Mouse (Mus musculus) brown adipose tissue, adult 24 weeks (tissue): ENCODE data around the gene Fbxl19. TPM values are rescaled to one million over a fixed set of nuclear protein-coding genes. Genes with fewer than 3 reads are reported as not detected.
A peak's percentile ranks its signal among the peaks of the same experiment; 100 is the strongest.

Source experiments
- H3K27ac ChIP-seq: fragments of 200-500 bp; replicated peaks from 2 replicates; pipeline ENCODE4 v1.5.1; 2012; ENCODE audit warnings: low read depth, mild to moderate bottlenecking, low read length
- H3K4me1 ChIP-seq: fragments of 200-500 bp; 2 replicates; pipeline ENCODE4 v1.6.1; 2012; ENCODE audit warnings: low read length, mixed read lengths; ENCODE audit not compliant: control insufficient read depth, insufficient read depth, insufficient read length
- H3K4me3 ChIP-seq: fragments of 200-500 bp; 2 replicates; pipeline ENCODE4 v1.5.1; 2012; ENCODE audit warnings: low read depth, mild to moderate bottlenecking, low read length, moderate library complexity; ENCODE audit not compliant: insufficient read depth
- polyA plus RNA-seq: library from polyadenylated mRNA; stranded (reverse); fragments of >200 nt; gene quantifications from 2 replicates; pipeline ENCODE4 v1.2.4, GENCODE M21; 2012; ENCODE audit not compliant: missing spikeins, insufficient read depth, insufficient read length

Gene Fbxl19
- polyA plus RNA-seq, 1 experiment, result 3.2 TPM

- peaks cover 8% of the 10 kb centered on the region; the same call in 1 of the 2 replicates for H3K4me1 ChIP-seq
- H3K4me3 ChIP-seq, result no peak overlapping the region
- H3K27ac ChIP-seq, result no peak overlapping the region
Observed at GRCm38 (mm10) chr7:127799211-127799610, 54.9 kb downstream of the Fbxl19 start.

DNA sequence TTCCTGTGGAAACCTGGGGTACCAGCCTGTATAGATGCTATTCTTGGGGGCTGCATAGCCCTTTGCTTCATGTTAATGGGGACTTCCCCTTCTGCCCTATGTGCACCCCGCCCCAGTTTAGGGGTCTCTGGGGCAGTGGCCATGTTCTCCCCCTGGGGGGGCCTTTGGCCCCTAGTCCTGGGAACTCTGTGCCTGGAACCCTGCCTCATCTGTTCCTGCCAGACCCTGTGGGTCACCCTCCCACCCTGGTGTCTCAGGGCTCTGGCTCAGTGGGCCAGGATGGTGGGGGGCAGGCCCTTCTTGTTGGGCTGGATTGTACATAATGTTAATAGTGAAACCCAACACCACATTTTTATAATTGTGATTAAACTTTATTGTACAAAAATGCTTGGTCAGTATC is 55.4 kb downstream of the Fbxl19 start:
- Histone ChIP-seq H3K4me3 (no peak overlapping the region), H3K27ac (no peak overlapping the region), H3K4me1 (peaks cover 8% of the 10 kb centered on the region; the same call in 1 of the 2 replicates)

- Histone ChIP-seq H3K4me3 (peak within 1 kb of the TSS; percentile 54), H3K4me1 (peaks cover 8% of the 10 kb centered on the region; the same call in 1 of the 2 replicates), H3K27ac (peak within 1 kb of the TSS; percentile 68)
Observed at GRCm38 (mm10) chr7:127800435-127801009, 56.2 kb downstream of the Fbxl19 start, which contains the start of gene Hsd3b7. Hsd3b7 (plus strand) TSS chr7:127800604.

DNA sequence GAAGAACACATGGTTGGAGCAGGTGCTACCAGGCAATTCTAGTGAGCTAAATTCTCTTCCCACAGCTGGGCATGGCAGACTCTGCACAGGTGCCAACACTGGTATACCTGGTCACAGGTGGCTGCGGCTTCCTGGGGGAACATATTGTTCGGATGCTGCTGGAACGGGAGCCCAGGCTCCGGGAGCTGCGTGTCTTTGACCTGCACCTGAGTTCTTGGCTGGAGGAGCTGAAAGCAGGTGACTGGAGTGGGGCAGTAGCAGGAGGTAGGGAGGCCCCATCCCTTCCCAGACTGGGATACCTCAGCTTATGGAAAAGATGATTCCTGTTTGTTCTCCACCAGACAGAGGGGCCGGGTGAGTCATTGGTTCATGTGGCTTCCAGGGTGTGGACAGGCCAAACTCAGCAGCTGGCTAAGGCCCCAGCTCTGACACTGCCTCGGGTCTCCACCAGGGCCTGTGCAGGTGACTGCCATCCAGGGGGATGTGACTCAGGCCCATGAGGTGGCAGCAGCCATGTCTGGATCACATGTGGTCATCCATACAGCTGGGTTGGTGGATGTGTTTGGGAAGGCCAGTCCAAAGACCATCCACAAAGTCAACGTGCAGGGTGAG is 56.8 kb downstream of the Fbxl19 start:
- peaks cover 8% of the 10 kb centered on the region; the same call in 1 of the 2 replicates for H3K4me1 ChIP-seq
- peak overlapping the region; percentile 54 for H3K4me3 ChIP-seq
- H3K27ac ChIP-seq, result peak overlapping the region; percentile 68

DNA sequence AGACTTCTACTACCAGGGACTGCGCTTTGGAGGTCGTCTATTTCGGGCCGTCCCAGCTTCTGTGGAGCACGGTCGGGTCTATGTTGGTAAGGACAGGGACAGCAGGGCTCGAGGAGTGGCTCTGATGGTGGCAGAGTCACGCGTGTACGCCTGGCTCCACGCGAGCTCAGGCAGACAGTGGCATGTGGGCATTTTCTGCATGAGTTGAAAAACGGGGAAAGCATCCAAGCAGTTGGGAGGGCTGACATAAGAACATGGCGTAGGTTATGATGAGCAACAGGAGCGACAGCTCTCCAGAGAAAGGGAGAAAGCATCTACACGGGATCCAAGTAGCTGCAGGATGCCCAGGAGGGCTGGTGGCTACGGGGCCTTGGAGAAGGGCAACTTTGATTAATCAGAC is 58.0 kb downstream of the Fbxl19 start:
- no peak overlapping the region for H3K4me3 ChIP-seq
- no peak overlapping the region for H3K27ac ChIP-seq
- peaks cover 8% of the 10 kb centered on the region; the same call in 1 of the 2 replicates for H3K4me1 ChIP-seq

- Histone ChIP-seq H3K4me1 (peaks cover under 1% of the 10 kb centered on the region; the same call in 1 of the 2 replicates), H3K4me3 (no peak overlapping the region), H3K27ac (no peak overlapping the region)
Observed at GRCm38 (mm10) chr7:127808821-127809220, 64.5 kb downstream of the Fbxl19 start.

DNA sequence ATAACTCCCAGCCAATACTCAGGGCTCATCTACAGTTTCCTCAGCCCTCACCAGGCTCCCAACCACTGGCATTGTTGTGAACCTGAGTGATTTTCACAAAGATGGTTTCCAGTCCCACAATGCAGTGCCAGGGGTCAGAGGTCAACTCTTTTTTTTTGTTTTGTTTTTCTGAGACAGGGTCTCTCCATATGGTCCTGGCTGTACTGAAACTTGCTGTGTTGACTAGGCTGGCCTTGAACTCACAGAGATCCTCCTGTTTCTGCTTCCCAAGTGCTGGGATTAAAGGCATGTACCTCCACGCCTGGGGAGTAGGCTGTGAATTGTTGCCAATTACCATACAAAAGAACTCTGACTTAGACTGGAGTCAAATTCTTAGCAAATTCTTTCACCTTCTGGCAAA is 65.5 kb downstream of the Fbxl19 start:
- no peak overlapping the region for H3K27ac ChIP-seq
- peaks cover 9% of the 10 kb centered on the region for H3K4me1 ChIP-seq
- H3K4me3 ChIP-seq, result no peak overlapping the region

DNA sequence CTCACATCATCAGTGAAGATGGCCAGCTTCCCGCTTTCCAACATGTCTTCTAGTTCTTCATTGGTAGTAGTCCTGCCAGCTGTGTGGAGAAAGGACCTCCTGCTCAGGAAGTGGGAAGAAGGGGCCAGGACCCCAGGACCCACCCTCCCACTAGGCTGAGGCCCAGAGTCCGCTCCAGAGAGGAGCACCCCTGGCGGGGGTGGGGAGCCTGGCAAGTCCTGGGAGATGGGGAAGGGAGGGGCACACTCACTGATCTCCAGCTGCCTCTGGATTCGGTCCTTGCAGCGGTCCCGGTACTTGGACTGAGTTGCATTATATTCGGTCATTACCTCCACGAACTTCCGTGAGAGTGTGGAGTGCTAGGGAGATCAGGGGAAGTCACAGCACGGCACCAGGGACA is 66.3 kb downstream of the Fbxl19 start:
- no peak overlapping the region for H3K27ac ChIP-seq
- peaks cover 17% of the 10 kb centered on the region for H3K4me1 ChIP-seq
- no peak overlapping the region for H3K4me3 ChIP-seq

GRCm38 (mm10) chr7:127811240-127811639 is 66.9 kb downstream of the Fbxl19 start:
- peaks cover 21% of the 10 kb centered on the region for H3K4me1 ChIP-seq
- H3K27ac ChIP-seq, result no peak overlapping the region

GRCm38 (mm10) chr7:127812292-127812691 is 67.9 kb downstream of the Fbxl19 start:
- Histone ChIP-seq H3K4me1 (peaks cover 21% of the 10 kb centered on the region), H3K27ac (peak overlapping the region; percentile 81; the same call in 1 of the 2 replicates), H3K4me3 (no peak overlapping the region)

More at GRCm38 (mm10) chr7:127811240-127811639, 66.9 kb downstream of the Fbxl19 start:
- H3K4me3 ChIP-seq, result no peak overlapping the region

DNA sequence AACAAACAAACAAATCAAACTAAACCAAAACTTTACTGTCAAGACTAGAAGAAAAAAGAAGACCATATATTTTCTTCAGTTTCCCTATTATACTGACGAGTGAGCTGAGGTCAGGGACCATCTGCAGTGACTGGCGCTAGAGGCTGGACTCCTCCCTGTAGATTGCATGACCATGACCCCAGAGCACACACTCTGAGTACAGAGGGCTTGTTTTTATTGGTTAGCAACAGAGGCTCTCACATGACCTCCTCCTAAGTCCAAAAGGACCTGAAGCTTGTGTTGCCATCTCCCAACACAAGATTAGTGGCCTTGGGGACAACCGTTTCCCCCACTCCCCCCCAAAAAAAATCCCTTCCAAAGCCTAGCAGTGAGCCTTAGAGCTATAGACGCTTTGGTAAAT is 69.5 kb downstream of the Fbxl19 start:
- H3K27ac ChIP-seq, result peak overlapping the region; percentile 93
- peaks cover 21% of the 10 kb centered on the region for H3K4me1 ChIP-seq
- H3K4me3 ChIP-seq, result peak overlapping the region; percentile 26

DNA sequence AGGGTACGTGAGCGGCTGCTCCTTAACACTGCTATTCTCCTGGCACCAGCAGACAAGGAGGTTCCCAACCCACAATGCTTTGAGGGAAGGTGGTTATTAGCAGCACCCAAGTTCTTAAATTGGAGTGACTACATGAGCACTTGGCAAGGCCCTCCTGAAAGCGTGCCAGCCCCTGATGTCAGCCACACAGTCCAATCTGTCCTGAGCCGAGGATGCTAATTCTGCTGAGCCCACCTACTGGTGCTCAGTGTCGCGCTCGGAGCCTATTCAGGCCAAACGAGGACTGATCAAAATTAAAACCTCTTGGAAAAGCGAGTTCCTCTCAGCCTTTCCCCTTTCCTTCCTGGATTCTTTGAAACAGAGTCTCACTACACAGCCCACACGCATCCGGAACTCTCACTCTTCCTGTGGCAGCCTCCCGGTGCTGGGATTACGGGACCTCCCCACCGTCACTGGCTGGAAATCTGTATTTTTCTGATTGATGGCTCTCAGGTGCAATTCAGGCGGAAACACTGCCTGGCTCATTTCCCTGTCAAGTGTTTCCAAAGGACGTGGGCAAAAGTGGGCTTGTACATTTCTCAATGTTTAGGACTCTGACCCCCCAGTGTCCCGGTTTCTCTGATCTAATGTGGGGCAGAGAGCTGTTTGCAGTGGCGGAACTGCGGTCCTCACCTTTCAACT is 70.0 kb downstream of the Fbxl19 start:
- peak overlapping the region; percentile 93 for H3K27ac ChIP-seq
- peaks cover 25% of the 10 kb centered on the region for H3K4me1 ChIP-seq
- H3K4me3 ChIP-seq, result peak overlapping the region; percentile 26

DNA sequence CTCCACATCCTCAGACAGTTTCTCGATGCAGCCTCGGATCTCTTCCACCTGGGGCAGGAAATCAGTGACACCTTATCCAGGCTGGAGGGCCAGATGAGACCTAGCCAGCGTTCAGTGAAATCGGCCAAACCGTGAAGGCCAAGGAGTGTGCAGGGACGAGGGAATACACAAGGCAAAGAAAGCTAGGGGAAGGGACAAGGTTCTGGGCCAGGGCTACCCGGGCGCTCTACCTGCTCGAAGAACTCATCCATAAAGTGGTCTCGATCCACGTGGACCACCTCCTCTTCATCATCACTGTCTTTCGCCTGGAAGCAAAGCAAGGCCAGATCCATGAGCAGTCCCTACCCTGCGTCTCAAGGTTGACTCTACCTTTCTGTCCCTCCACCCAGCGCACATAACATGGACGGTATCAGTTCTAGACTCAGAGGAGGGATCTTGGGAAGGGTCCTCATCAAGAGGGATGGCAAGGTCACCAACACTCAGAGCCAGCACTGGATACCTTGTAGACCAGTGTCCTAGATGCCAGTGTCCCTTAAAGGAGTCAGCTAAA is 70.8 kb downstream of the Fbxl19 start:
- Histone ChIP-seq H3K27ac (peak overlapping the region; percentile 93), H3K4me1 (peaks cover 29% of the 10 kb centered on the region), H3K4me3 (no peak overlapping the region)

DNA sequence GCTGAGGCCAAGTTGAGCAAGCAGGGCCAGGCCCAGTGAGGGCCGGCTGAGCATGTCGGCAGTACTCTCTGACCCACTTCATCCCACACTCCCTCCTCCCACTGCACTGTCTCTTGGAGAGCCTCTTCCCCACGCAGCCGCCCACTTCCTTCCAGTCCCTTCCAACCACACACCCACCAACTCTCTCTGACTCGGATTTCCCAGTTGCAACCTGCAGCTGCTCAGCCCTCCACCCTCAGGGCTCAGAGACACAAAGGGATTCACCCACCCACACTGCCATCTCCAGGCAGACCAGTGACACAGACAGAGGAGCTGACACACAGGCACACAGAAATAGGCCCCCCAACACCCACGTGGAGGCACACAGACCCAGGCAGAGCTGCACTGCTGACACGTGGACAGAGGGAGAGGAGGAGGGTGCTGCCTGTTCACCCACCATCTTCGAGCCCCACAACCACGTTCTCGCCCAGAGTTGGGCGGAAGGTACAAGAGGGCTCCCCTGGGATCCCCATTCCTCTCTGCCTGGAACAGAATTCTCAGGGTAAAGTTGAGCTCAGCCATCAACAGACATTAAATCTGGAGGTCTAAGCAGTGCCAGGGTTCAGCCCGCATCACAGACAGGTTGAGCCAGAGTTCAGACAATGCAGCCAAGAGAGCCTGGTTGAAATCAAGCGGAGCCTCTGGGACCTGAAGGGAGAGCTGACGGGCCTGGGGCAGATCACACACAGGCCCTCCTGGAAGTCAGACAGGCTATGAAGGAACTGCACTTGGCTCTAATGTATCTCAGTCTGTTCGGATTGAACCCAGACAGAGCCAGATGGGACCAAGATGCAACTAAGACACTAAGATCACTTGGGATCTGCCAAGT is 71.8 kb downstream of the Fbxl19 start:
- no peak overlapping the region for H3K4me3 ChIP-seq
- peaks cover 29% of the 10 kb centered on the region for H3K4me1 ChIP-seq
- peak overlapping the region; percentile 93 for H3K27ac ChIP-seq
